Mouse (Mus musculus): ENCODE measurements around the gene Lhx1.
A peak's percentile ranks its signal among the peaks of the same experiment; 100 is the strongest.

Gene Lhx1

GRCm38 (mm10) chr11:84526976-84527860, 1.9 kb upstream of the Lhx1 start:
- no peak for DNase-seq (ENCODE audit: inconsistent ontology term)

GRCm38 (mm10) chr11:84526451-84526850, 1.1 kb upstream of the Lhx1 start:
- DNase-seq (ENCODE audit: inconsistent ontology term), result no peak

- DNase-seq (ENCODE audit: inconsistent ontology term), result no peak
Observed at GRCm38 (mm10) chr11:84524511-84525270, 644 bp downstream of the Lhx1 start.

- no peak for DNase-seq (ENCODE audit: inconsistent ontology term)
Observed at GRCm38 (mm10) chr11:84523841-84524510, 1.4 kb downstream of the Lhx1 start.

DNA sequence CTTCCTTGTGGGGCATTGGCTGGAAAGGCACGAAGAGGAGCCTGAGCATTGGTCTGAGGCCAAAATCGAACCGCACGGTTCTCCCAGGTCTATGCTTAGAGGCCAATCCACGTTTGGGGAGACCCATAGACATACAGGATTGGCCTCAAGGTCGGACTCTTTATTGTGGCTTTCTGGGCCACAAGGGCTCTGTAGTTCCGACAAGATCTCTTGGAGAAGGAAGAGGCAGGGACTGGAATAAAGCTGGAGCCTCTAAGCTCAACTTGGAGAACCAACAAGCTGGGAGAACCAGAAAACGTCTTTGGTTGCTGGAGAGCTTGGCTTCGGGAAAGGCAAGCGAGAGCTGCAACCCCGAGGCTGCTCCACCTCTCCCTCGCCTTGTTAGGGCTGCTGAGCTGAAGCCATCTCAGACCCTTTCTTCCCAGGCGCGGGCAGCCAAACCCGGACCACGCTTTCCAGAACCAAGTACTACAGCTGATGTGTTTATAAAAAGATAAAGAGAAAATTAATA, 2.0 kb downstream of the Lhx1 start:
- DNase-seq (ENCODE audit: inconsistent ontology term), result no peak

- DNase-seq (ENCODE audit: inconsistent ontology term), result peak; percentile 63
Observed at GRCm38 (mm10) chr11:84522577-84523320, 2.6 kb downstream of the Lhx1 start.

GRCm38 (mm10) chr11:84521751-84522299, 3.5 kb downstream of the Lhx1 start:
- DNase-seq (ENCODE audit: inconsistent ontology term), result no peak

GRCm38 (mm10) chr11:84521071-84521390, 4.3 kb downstream of the Lhx1 start:
- no peak for DNase-seq (ENCODE audit: inconsistent ontology term)

GRCm38 (mm10) chr11:84520269-84521070, 4.9 kb downstream of the Lhx1 start:
- DNase-seq (ENCODE audit: inconsistent ontology term), result no peak

GRCm38 (mm10) chr11:84519576-84520268, 5.6 kb downstream of the Lhx1 start:
- no peak for DNase-seq (ENCODE audit: inconsistent ontology term)

DNA sequence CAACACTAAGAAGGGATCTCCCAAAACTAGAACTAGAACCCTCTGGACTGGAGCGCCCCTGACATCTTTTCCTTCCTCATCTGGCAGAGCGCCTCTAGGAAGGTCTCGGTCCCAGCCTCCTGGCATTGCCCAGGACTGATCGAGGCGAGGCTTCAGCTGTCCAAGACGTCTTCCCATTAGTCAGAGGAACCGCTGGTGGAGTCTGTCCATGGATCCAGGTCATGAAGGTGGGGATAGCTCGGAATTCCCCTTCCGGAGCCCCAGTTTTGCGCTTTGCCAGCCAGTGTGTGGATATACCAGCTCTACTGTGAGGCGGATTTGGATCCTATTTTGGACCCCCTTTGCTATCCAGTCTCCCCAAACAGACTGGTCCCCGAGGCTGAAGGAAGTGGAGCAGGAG, 6.3 kb downstream of the Lhx1 start:
- DNase-seq (ENCODE audit: inconsistent ontology term), result no peak

DNA sequence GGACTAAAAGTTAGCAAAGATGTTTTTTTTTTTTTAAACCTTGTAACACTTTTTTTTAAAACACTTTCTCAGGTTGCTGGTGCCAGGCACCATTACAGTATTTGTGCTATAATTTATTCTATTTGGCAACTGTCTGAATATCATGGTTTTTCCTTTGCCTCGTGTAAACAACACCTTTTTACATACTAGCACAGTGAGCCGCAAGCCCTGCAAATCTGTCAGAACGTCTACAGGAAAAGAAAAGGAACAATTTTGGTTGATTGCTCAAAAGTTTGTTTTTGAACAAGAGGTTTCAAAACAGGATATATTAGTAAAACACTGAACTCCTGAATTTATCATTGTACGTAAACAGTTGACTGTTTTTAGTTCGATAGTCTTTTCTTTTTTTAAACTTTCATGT, 7.1 kb downstream of the Lhx1 start:
- no peak for DNase-seq (ENCODE audit: inconsistent ontology term)

DNA sequence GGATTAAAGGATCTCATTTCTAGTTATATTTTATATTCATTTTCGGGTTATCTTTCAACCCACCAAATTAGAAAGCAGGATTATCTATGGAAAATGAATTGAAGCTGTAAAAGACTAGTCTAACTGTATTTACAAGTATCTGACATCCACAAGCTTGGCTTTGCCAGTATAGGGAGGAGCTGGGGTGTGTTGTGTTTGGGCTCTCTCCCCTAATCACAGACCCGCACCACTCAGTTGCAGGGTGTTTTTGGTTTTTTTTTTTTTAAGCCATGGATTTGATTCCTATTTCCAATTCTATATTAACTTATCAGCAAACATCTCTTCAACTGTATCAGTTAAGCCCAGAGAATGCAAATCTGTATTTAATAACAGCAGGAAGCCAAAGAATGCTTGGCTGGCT, 7.9 kb downstream of the Lhx1 start:
- no peak for DNase-seq (ENCODE audit: inconsistent ontology term)

- DNase-seq (ENCODE audit: inconsistent ontology term), result no peak
Observed at GRCm38 (mm10) chr11:84516501-84517240, 8.7 kb downstream of the Lhx1 start.

- peak; percentile 99 for DNase-seq (ENCODE audit: inconsistent ontology term)
Observed at GRCm38 (mm10) chr11:84513171-84514116, 11.9 kb downstream of the Lhx1 start, which contains the start of gene Aatf. Gene Aatf (minus strand): TSS chr11:84513522.

DNA sequence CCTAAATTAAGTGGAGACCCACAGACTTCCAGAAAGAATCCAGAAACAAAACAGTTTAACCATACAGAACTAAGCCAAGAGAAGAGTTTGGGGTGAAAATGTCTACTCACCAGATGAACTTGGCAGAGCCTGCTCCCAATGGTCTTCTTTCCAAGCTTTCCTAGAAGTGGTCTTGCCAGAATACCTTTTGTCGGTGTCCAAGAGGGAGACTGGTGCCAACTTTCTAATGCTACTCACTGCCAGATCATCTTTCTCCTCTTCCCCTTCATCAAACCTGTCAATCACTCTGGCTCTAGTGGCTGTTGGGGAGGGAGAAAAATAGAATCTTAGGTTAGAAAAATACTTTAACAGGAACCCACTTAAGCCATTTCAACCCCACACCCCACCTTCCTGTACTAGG, 13.3 kb downstream of the Lhx1 start:
- DNase-seq (ENCODE audit: inconsistent ontology term), result no peak

- no peak for DNase-seq (ENCODE audit: inconsistent ontology term)
Observed at GRCm38 (mm10) chr11:84504296-84504695, 21.0 kb downstream of the Lhx1 start.

DNA sequence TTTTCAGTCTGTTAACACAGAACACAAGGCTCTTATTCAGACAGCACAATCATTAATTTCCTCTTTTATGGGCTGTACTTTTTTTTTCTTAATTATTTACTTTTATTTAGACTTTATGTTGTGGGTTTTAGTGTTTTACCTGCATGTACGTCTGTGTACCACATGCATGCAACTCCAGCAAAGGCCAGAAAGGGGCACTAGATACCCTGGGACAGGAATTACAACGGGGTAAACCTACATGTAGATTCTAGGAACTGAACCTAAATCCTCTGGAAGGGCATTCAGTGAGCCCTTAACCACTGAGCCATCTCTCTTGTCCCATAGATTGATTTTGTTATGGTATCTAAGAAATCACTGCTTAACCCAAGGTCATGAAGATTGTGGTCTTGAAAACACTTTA, 27.4 kb downstream of the Lhx1 start:
- DNase-seq (ENCODE audit: inconsistent ontology term), result no peak

Data from Muller cell, postnatal 12 days (primary cell).